Mouse (Mus musculus): ENCODE results near the gene Actn4.

The Actn4 gene

GRCm38 (mm10) chr7:28949298-28949697 is 12.8 kb downstream of the Actn4 start:
- DNase-seq = no peak

GRCm38 (mm10) chr7:28948746-28949145 is 13.4 kb downstream of the Actn4 start:
- no peak for DNase-seq

- no peak for DNase-seq
Measured at GRCm38 (mm10) chr7:28946271-28946610, 15.9 kb downstream of the Actn4 start.

- no peak for DNase-seq
Measured at GRCm38 (mm10) chr7:28945416-28946270, 16.5 kb downstream of the Actn4 start.

GRCm38 (mm10) chr7:28944756-28945415 is 17.3 kb downstream of the Actn4 start:
- DNase-seq = no peak

- DNase-seq = no peak
Measured at GRCm38 (mm10) chr7:28943451-28944180, 18.5 kb downstream of the Actn4 start.

GRCm38 (mm10) chr7:28941542-28941941 is 20.6 kb downstream of the Actn4 start:
- DNase-seq = no peak

GRCm38 (mm10) chr7:28941129-28941528 is 21.0 kb downstream of the Actn4 start:
- DNase-seq = no peak

GRCm38 (mm10) chr7:28939418-28940183 is 22.5 kb downstream of the Actn4 start:
- DNase-seq = no peak

GRCm38 (mm10) chr7:28938654-28939053 is 23.5 kb downstream of the Actn4 start:
- DNase-seq = no peak

GRCm38 (mm10) chr7:28936787-28937186 is 25.4 kb downstream of the Actn4 start:
- no peak for DNase-seq

- DNase-seq = no peak
Measured at GRCm38 (mm10) chr7:28933825-28934224, 28.3 kb downstream of the Actn4 start.

GRCm38 (mm10) chr7:28932421-28933041 is 29.6 kb downstream of the Actn4 start:
- DNase-seq = no peak

GRCm38 (mm10) chr7:28931695-28932039 is 30.5 kb downstream of the Actn4 start:
- DNase-seq = no peak

GRCm38 (mm10) chr7:28931032-28931694 is 31.0 kb downstream of the Actn4 start:
- DNase-seq = no peak

- no peak for DNase-seq
Measured at GRCm38 (mm10) chr7:28930320-28931031, 31.7 kb downstream of the Actn4 start.

- DNase-seq = no peak
Measured at GRCm38 (mm10) chr7:28929381-28929780, 32.8 kb downstream of the Actn4 start.

GRCm38 (mm10) chr7:28926172-28926571 is 36.0 kb downstream of the Actn4 start:
- no peak for DNase-seq

GRCm38 (mm10) chr7:28925317-28925716 is 36.8 kb downstream of the Actn4 start:
- DNase-seq = no peak

GRCm38 (mm10) chr7:28924802-28925201 is 37.3 kb downstream of the Actn4 start:
- no peak for DNase-seq

GRCm38 (mm10) chr7:28923865-28924291 is 38.3 kb downstream of the Actn4 start:
- DNase-seq = no peak

Measured in right cerebral cortex, postnatal 14 days (tissue).